Mouse (Mus musculus): ENCODE measurements around the gene Cdkal1. TPM values are rescaled to one million over a fixed set of nuclear protein-coding genes. Genes with fewer than 3 reads are reported as not detected.

Cdkal1 gene
- polyA plus RNA-seq, 1 experiment from 2014 or later = 35.1 TPM

DNA sequence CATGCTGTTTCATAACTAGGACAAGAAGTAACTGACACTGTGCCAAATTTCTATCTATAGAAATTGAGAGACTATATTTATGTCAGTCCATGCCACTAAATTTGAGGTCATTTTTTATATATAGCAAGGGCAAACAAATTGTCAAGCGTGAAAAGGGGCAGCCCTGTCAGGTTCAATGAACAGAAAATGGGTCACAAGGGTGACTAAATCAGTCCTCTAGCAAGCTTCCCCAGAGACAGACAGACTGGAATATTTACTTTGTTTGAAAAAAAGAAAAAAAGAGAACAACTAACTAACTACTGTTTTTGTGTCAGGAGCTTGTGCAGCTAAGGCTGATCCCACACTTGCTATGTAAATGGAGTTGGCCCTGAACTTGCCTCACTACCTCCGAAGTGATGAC lies 355.7 kb downstream of the Cdkal1 start:
- no peaks in the 10 kb centered on the region for H3K36me3 ChIP-seq (ENCODE audit: control insufficient read depth, insufficient read depth, low read length)
- no peak overlapping the region for H3K4me3 ChIP-seq (ENCODE audit: low read depth, low read length)
- DNase-seq (ENCODE audit: low spot score, missing footprints) = no peak
- H3K9me3 ChIP-seq (ENCODE audit: control insufficient read depth, low read length) = no peaks in the 10 kb centered on the region
- no peak overlapping the region for H3K4me2 ChIP-seq
- H3K4me1 ChIP-seq (ENCODE audit: control insufficient read depth, insufficient read depth, low read length) = no peaks in the 10 kb centered on the region
- no peak overlapping the region for H3K9ac ChIP-seq (ENCODE audit: low read length)
- no peak overlapping the region for H3K27ac ChIP-seq (ENCODE audit: low read depth, low read length)
- no peak for ATAC-seq (ENCODE audit: low FRiP score)
- 85% methylated on average over 2 of the region's 2 CpGs for WGBS
- H3K27me3 ChIP-seq (ENCODE audit: control insufficient read depth, insufficient read depth, low read length) = no peaks in the 10 kb centered on the region

DNA sequence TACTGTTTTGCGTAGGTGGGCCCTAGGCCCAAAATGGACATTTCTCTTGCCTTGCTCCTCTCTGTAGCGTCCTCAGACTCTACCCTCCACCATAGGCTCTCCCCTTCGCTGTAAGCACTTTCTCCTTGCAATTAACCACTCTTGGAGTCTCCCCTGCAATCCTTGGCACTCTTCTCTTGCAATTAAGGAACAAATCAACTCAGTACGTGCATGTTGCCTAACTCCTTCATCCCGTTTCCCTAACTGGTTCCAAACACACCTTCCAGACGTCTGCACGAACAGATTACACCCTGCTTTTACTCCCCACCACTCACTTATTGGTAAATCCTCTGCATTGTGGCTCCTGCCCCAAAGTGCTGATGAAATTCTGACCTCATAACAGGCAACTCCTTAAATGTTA lies 358.2 kb downstream of the Cdkal1 start:
- no peaks in the 10 kb centered on the region for H3K36me3 ChIP-seq (ENCODE audit: control insufficient read depth, insufficient read depth, low read length)
- H3K4me1 ChIP-seq (ENCODE audit: control insufficient read depth, insufficient read depth, low read length) = no peaks in the 10 kb centered on the region
- no peaks in the 10 kb centered on the region for H3K27me3 ChIP-seq (ENCODE audit: control insufficient read depth, insufficient read depth, low read length)
- H3K27ac ChIP-seq (ENCODE audit: low read depth, low read length) = no peak overlapping the region
- H3K9me3 ChIP-seq (ENCODE audit: control insufficient read depth, low read length) = no peaks in the 10 kb centered on the region
- H3K9ac ChIP-seq (ENCODE audit: low read length) = no peak overlapping the region
- ATAC-seq (ENCODE audit: low FRiP score) (no peak), DNase-seq (ENCODE audit: low spot score, missing footprints) (no peak)
- WGBS = 89% methylated on average over 7 of the region's 7 CpGs
- H3K4me3 ChIP-seq (ENCODE audit: low read depth, low read length) = no peak overlapping the region
- no peak overlapping the region for H3K4me2 ChIP-seq

DNA sequence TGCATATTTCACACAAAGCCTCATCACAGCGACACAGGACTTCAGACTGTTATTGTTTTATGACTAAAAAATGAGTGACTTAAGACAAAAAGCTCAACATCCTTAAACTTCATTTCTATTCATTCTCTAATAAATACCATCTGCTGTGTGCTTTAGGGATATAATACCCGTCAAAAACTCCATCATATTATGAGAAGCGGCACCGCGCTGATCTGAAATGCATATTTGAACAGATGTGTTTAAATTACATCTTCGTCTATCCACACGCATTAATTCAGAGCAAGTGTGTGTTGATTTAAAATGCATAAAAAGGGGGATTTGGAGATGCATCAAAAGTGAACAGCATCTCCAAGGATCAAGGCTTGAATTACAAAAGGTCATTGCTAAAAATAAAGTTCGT lies 365.1 kb downstream of the Cdkal1 start:
- ATAC-seq (ENCODE audit: low FRiP score) (peak; percentile 48; the same call in 1 of the 2 replicates), DNase-seq (ENCODE audit: low spot score, missing footprints) (peak; percentile 80)
- H3K4me2 ChIP-seq = no peak overlapping the region
- H3K4me1 ChIP-seq (ENCODE audit: control insufficient read depth, insufficient read depth, low read length) = no peaks in the 10 kb centered on the region
- H3K4me3 ChIP-seq (ENCODE audit: low read depth, low read length) = no peak overlapping the region
- 78% methylated on average over 8 of the region's 8 CpGs for WGBS
- no peak overlapping the region for H3K27ac ChIP-seq (ENCODE audit: low read depth, low read length)
- H3K27me3 ChIP-seq (ENCODE audit: control insufficient read depth, insufficient read depth, low read length) = no peaks in the 10 kb centered on the region
- no peaks in the 10 kb centered on the region for H3K36me3 ChIP-seq (ENCODE audit: control insufficient read depth, insufficient read depth, low read length)
- H3K9ac ChIP-seq (ENCODE audit: low read length) = no peak overlapping the region
- H3K9me3 ChIP-seq (ENCODE audit: control insufficient read depth, low read length) = no peaks in the 10 kb centered on the region

DNA sequence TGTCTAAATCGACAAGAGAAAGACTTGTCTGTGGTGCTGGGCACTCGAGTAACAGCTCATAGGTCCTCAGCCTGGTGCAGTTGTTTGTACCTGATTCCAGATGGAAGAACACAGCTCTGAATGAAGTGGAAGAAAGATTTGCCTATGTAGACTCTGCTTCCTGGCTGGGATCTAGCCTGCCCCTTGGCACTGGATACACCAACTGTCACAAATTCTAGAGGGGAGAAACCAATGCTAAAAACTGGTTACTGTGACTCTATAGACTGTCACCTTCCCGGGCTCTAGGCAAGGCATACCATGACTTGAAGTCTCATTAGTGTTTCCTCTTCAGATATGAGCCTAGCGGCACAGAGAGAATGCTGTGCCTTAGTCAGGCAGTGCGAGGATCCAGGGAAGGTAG lies 366.0 kb downstream of the Cdkal1 start:
- Histone ChIP-seq H3K27me3 (ENCODE audit: control insufficient read depth, insufficient read depth, low read length) (no peaks in the 10 kb centered on the region), H3K27ac (ENCODE audit: low read depth, low read length) (no peak overlapping the region), H3K4me1 (ENCODE audit: control insufficient read depth, insufficient read depth, low read length) (no peaks in the 10 kb centered on the region), H3K9ac (ENCODE audit: low read length) (no peak overlapping the region), H3K4me3 (ENCODE audit: low read depth, low read length) (no peak overlapping the region), H3K36me3 (ENCODE audit: control insufficient read depth, insufficient read depth, low read length) (no peaks in the 10 kb centered on the region), H3K9me3 (ENCODE audit: control insufficient read depth, low read length) (no peaks in the 10 kb centered on the region), H3K4me2 (no peak overlapping the region)
- 85% methylated on average over 5 of the region's 5 CpGs for WGBS
- no peak for DNase-seq (ENCODE audit: low spot score, missing footprints)
- no peak for ATAC-seq (ENCODE audit: low FRiP score)

DNA sequence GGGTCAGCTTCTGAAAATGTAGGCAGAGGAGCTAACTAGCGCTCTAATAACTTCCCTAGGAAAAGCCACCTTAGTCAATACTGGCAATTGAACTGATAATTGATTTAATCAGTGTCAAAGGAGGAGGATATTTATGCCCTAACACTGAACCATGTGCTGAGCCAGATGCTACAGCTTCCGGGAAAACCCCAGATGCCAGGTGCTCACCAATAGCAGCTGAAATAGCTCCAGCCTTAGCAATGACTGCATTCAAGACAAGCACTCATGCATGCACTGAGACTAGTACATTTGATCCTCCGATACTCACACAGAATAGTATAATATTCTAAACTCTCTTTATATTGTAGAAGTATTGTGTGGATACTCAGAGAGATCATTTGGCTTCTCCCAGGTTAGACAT lies 368.8 kb downstream of the Cdkal1 start:
- DNase-seq (ENCODE audit: low spot score, missing footprints) (no peak), ATAC-seq (ENCODE audit: low FRiP score) (no peak; the same call in 1 of the 2 replicates)
- H3K4me3 ChIP-seq (ENCODE audit: low read depth, low read length) = no peak overlapping the region
- WGBS = 68% methylated on average over 3 of the region's 3 CpGs
- no peak overlapping the region for H3K27ac ChIP-seq (ENCODE audit: low read depth, low read length)
- no peak overlapping the region for H3K4me2 ChIP-seq
- H3K4me1 ChIP-seq (ENCODE audit: control insufficient read depth, insufficient read depth, low read length) = no peaks in the 10 kb centered on the region
- H3K9me3 ChIP-seq (ENCODE audit: control insufficient read depth, low read length) = no peaks in the 10 kb centered on the region
- H3K9ac ChIP-seq (ENCODE audit: low read length) = no peak overlapping the region
- H3K36me3 ChIP-seq (ENCODE audit: control insufficient read depth, insufficient read depth, low read length) = no peaks in the 10 kb centered on the region
- H3K27me3 ChIP-seq (ENCODE audit: control insufficient read depth, insufficient read depth, low read length) = no peaks in the 10 kb centered on the region

DNA sequence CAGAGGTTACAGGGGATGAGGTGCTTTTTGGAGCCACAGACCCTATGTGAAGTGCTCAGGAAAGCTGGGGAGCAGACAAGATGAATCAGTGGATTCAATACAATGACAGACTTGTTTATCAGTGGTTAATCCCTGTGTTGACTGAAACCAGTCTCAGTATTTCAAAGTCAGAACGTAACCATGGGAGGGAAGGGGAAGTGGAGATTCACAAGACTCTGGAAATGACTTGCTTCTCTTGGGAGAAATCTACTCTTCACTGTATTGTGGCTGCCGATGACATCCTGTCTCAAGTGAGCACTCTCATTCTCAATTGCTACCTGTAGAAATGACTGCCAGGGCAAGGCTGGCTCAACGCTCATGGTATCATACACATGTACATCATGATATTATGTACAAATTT lies 371.5 kb downstream of the Cdkal1 start:
- H3K4me3 ChIP-seq (ENCODE audit: low read depth, low read length) = no peak overlapping the region
- no peak overlapping the region for H3K9ac ChIP-seq (ENCODE audit: low read length)
- no peak overlapping the region for H3K27ac ChIP-seq (ENCODE audit: low read depth, low read length)
- H3K9me3 ChIP-seq (ENCODE audit: control insufficient read depth, low read length) = no peaks in the 10 kb centered on the region
- H3K36me3 ChIP-seq (ENCODE audit: control insufficient read depth, insufficient read depth, low read length) = no peaks in the 10 kb centered on the region
- DNase-seq (ENCODE audit: low spot score, missing footprints) (no peak), ATAC-seq (ENCODE audit: low FRiP score) (no peak)
- H3K4me2 ChIP-seq = no peak overlapping the region
- H3K4me1 ChIP-seq (ENCODE audit: control insufficient read depth, insufficient read depth, low read length) = no peaks in the 10 kb centered on the region
- H3K27me3 ChIP-seq (ENCODE audit: control insufficient read depth, insufficient read depth, low read length) = no peaks in the 10 kb centered on the region
- 81% methylated on average over 3 of the region's 3 CpGs for WGBS

DNA sequence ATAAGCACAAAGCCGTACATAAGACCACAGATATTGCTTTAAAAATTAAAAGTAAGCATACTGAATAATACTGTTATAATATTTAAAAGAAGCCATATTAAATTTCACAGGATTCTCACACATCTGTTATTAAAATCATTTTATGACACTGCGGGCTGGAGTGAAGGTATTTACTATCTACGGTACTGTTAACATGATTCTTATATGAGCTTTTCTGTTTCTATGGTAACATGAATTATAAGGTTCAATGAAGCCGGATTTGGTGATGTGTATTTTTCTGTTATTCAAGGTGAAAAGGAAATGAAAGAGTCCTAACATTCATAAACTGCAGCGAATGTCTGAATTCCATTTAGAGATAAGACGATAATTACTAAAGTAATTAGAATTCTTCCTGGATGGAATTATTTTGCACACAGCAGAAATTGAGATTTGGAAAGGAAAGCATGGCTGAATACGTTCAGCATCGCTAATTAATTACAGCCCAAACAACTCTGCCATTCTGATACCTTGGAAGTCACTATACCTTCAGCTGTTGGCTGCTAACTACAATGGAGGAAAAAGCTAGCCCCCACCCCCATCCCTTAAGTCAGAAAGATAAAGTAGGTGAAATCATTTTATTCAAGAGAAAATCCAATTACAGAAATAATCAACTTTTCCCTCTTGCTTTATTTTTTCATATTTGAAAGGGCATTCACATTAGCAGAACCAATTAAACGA lies 373.2 kb downstream of the Cdkal1 start:
- Histone ChIP-seq H3K4me1 (ENCODE audit: control insufficient read depth, insufficient read depth, low read length) (no peaks in the 10 kb centered on the region), H3K4me2 (no peak overlapping the region), H3K9me3 (ENCODE audit: control insufficient read depth, low read length) (no peaks in the 10 kb centered on the region), H3K27ac (ENCODE audit: low read depth, low read length) (no peak overlapping the region), H3K4me3 (ENCODE audit: low read depth, low read length) (no peak overlapping the region), H3K36me3 (ENCODE audit: control insufficient read depth, insufficient read depth, low read length) (no peaks in the 10 kb centered on the region), H3K27me3 (ENCODE audit: control insufficient read depth, insufficient read depth, low read length) (no peaks in the 10 kb centered on the region), H3K9ac (ENCODE audit: low read length) (no peak overlapping the region)
- WGBS = 87% methylated on average over 9 of the region's 9 CpGs
- ATAC-seq (ENCODE audit: low FRiP score) = no peak
- peak; percentile 54 for DNase-seq (ENCODE audit: low spot score, missing footprints)

DNA sequence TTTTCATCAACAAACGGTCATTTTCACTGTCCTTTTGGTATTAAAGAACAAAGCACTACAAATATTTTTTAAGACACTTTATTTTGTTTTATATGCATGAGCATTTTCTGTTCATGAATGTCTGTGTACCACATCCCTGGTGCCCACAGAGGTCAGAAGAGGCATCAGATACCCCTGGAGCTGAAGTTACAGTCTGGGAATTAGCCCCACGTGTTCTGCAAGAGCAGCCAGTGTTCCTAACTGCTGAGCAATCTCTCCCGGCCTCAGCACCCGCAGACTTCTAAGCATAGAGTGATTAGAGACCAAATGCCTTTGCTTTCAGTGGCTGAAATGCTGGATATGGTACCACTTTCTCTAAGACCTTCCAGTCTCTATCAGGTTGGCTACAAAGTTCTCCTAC lies 379.1 kb downstream of the Cdkal1 start:
- Histone ChIP-seq H3K9me3 (ENCODE audit: control insufficient read depth, low read length) (no peaks in the 10 kb centered on the region), H3K9ac (ENCODE audit: low read length) (no peak overlapping the region), H3K27me3 (ENCODE audit: control insufficient read depth, insufficient read depth, low read length) (no peaks in the 10 kb centered on the region), H3K27ac (ENCODE audit: low read depth, low read length) (no peak overlapping the region), H3K4me1 (ENCODE audit: control insufficient read depth, insufficient read depth, low read length) (no peaks in the 10 kb centered on the region), H3K36me3 (ENCODE audit: control insufficient read depth, insufficient read depth, low read length) (no peaks in the 10 kb centered on the region), H3K4me2 (no peak overlapping the region), H3K4me3 (ENCODE audit: low read depth, low read length) (no peak overlapping the region)
- DNase-seq (ENCODE audit: low spot score, missing footprints) (peak; percentile 65), ATAC-seq (ENCODE audit: low FRiP score) (no peak)
- WGBS = 77% methylated on average over 4 of the region's 4 CpGs

DNA sequence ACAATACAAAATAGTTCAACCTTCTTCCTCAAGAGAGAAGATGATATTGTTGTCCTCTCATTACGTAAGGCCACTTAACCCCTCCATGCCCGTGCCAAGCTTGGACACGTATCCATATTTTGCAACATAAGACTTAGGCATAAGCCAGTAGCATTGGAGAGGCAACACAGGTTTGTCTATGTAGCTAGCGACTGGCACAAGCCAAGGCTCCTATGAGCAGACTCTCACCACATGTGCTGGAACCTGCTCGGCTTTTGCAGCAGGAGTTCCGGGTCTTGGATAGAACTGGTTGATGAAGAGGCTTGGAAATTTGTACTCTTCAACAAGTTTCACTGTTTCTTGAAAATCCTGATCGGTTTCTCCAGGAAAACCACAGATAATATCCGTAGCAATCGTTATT lies 381.2 kb downstream of the Cdkal1 start:
- Histone ChIP-seq H3K27ac (ENCODE audit: low read depth, low read length) (no peak overlapping the region), H3K4me2 (no peak overlapping the region), H3K4me1 (ENCODE audit: control insufficient read depth, insufficient read depth, low read length) (no peaks in the 10 kb centered on the region), H3K36me3 (ENCODE audit: control insufficient read depth, insufficient read depth, low read length) (no peaks in the 10 kb centered on the region), H3K9me3 (ENCODE audit: control insufficient read depth, low read length) (no peaks in the 10 kb centered on the region), H3K4me3 (ENCODE audit: low read depth, low read length) (no peak overlapping the region), H3K27me3 (ENCODE audit: control insufficient read depth, insufficient read depth, low read length) (no peaks in the 10 kb centered on the region), H3K9ac (ENCODE audit: low read length) (no peak overlapping the region)
- no peak for ATAC-seq (ENCODE audit: low FRiP score)
- 97% methylated on average over 9 of the region's 9 CpGs for WGBS
- no peak for DNase-seq (ENCODE audit: low spot score, missing footprints)
